Comparison of ENCODE assay signal across 8 mouse cellular contexts in the genomic region with DNA sequence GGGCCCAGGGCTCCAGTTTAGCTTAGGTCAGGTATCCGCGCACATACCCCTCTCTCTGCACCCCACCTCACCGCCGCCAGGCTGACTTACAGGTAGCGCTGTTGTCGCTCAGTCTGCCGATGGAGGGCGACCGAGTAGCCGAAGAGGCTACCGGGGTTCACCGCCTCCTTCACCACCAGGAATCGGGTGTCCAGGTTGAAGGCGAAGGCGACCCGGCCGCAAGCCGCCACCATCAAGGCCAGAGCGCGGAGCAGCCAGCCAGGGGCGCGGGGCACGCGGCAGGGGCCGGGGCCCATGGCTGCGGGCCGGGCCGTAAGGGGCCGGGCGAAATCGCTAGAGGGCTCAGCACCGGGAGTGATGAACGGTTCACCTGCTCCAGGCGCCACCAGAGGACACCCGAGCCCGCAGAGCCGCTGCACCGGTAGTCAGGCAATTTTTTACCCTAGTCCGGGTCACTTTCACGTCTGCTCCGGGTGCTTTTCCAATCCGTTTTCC. TPM values are rescaled to one million over a fixed set of nuclear protein-coding genes. Genes with fewer than 3 reads are reported as not detected.
A peak's percentile ranks its signal among the peaks of the same experiment; 100 is the strongest.
DNase-seq lines count a peak whose midpoint lies in the region; ATAC-seq lines count a peak whose summit lies in the region.

No protein-coding gene starts in this region.

- no peaks in the 10 kb centered on the region for H3K27me3 ChIP-seq in intestine, embryonic 15.5 days (replicated peaks)
- peaks cover 88% of the 10 kb centered on the region for H3K27me3 ChIP-seq in limb, embryonic 12.5 days
- H3K27me3 ChIP-seq in midbrain, embryonic 13.5 days: peaks cover 65% of the 10 kb centered on the region
- no peaks in the 10 kb centered on the region for H3K27me3 ChIP-seq in splenic B cell, adult 2 months (ENCODE audit: control insufficient read depth, insufficient read depth, low read length, poor library complexity, severe bottlenecking)

- peak overlapping the region; percentile 92 for H3K27ac ChIP-seq in intestine, embryonic 15.5 days
- H3K27ac ChIP-seq in limb, embryonic 12.5 days: no peak overlapping the region
- H3K27ac ChIP-seq in midbrain, embryonic 13.5 days: peak overlapping the region; percentile 71

- under 1% methylated on average over 42 of the region's 42 CpGs for WGBS in intestine, embryonic 15.5 days
- under 1% methylated on average over 40 of the region's 42 CpGs for WGBS in limb, embryonic 12.5 days
- under 1% methylated on average over 41 of the region's 42 CpGs for WGBS in midbrain, embryonic 13.5 days

- peak overlapping the region; percentile 69 for H3K4me3 ChIP-seq in intestine, embryonic 15.5 days (replicated peaks)
- peak overlapping the region; percentile 60 for H3K4me3 ChIP-seq in limb, embryonic 12.5 days (replicated peaks)
- H3K4me3 ChIP-seq in midbrain, embryonic 13.5 days (replicated peaks): peak overlapping the region; percentile 62

- H3K9me3 ChIP-seq in intestine, embryonic 15.5 days: no peaks in the 10 kb centered on the region
- no peaks in the 10 kb centered on the region for H3K9me3 ChIP-seq in limb, embryonic 12.5 days
- H3K9me3 ChIP-seq in midbrain, embryonic 13.5 days: no peaks in the 10 kb centered on the region

- H3K9ac ChIP-seq in intestine, embryonic 15.5 days: peak overlapping the region; percentile 75
- H3K9ac ChIP-seq in limb, embryonic 12.5 days (replicated peaks): peak overlapping the region; percentile 60
- H3K9ac ChIP-seq in midbrain, embryonic 13.5 days (replicated peaks): peak overlapping the region; percentile 79

- peaks cover 62% of the 10 kb centered on the region for H3K4me1 ChIP-seq in intestine, embryonic 15.5 days (replicated peaks)
- peaks cover 21% of the 10 kb centered on the region for H3K4me1 ChIP-seq in limb, embryonic 12.5 days (replicated peaks)
- peaks cover 34% of the 10 kb centered on the region for H3K4me1 ChIP-seq in midbrain, embryonic 13.5 days (replicated peaks)

- peak; percentile 30 for DNase-seq in layer of hippocampus, adult 11-12 months (ENCODE audit: low spot score)
- DNase-seq in layer of hippocampus, adult 9-10 months (ENCODE audit: low spot score): no peak
- DNase-seq in cerebellum, adult 8-10 months: peak; percentile 75
- DNase-seq in frontal cortex, postnatal 25 days (ENCODE audit: low spot score in 2 of 2): peak; percentile 33 to 34
- peak; percentile 72 for DNase-seq in splenic B cell, adult 2 months (ENCODE audit: low read depth, low spot score)

- H3K36me3 ChIP-seq in intestine, embryonic 15.5 days: no peaks in the 10 kb centered on the region
- no peaks in the 10 kb centered on the region for H3K36me3 ChIP-seq in limb, embryonic 12.5 days
- H3K36me3 ChIP-seq in midbrain, embryonic 13.5 days: no peaks in the 10 kb centered on the region
- H3K36me3 ChIP-seq in splenic B cell, adult 2 months (ENCODE audit: control insufficient read depth, insufficient read depth, low read length, poor library complexity, severe bottlenecking): no peaks in the 10 kb centered on the region

- ATAC-seq in intestine, embryonic 15.5 days: peak; percentile 50
- ATAC-seq in limb, embryonic 12.5 days (ENCODE audit: insufficient number of reproducible peaks, insufficient read depth, low FRiP score, low TSS enrichment, low read depth): peak; percentile 39; the same call in 1 of the 2 replicates
- ATAC-seq in midbrain, embryonic 13.5 days: peak; percentile 75

- H3K4me2 ChIP-seq in intestine, embryonic 15.5 days (replicated peaks): peak overlapping the region; percentile 90
- peak overlapping the region; percentile 96 for H3K4me2 ChIP-seq in limb, embryonic 12.5 days
- peak overlapping the region; percentile 81 for H3K4me2 ChIP-seq in midbrain, embryonic 13.5 days (replicated peaks)

RNA-seq across cellular contexts. Expression of gene Itga3, which starts 0.5 kb away (rescaled TPM):
- polyA plus RNA-seq in intestine, embryonic 15.5 days (2015; fragmentation: Nextera tagmentation; extraction: Ambion mirVana): 32.8 and 35.6 TPM in 2 replicates
- 7.7 and 7.9 TPM in 2 replicates for polyA plus RNA-seq in limb, embryonic 12.5 days (2016; fragmentation: Nextera tagmentation; extraction: Ambion mirVana)
- 6.6 and 8.8 TPM in 2 replicates for polyA plus RNA-seq in midbrain, embryonic 13.5 days (2015; fragmentation: Nextera tagmentation; extraction: Ambion mirVana)

RNA-seq across cellular contexts. Expression of gene Pdk2, which starts 34.9 kb away (rescaled TPM):
- 30.8 and 31.2 TPM in 2 replicates for polyA plus RNA-seq in intestine, embryonic 15.5 days (2015; fragmentation: Nextera tagmentation; extraction: Ambion mirVana)
- 21.9 and 22.4 TPM in 2 replicates for polyA plus RNA-seq in limb, embryonic 12.5 days (2016; fragmentation: Nextera tagmentation; extraction: Ambion mirVana)
- polyA plus RNA-seq in midbrain, embryonic 13.5 days (2015; fragmentation: Nextera tagmentation; extraction: Ambion mirVana): 21.4 and 24.7 TPM in 2 replicates

RNA-seq across cellular contexts. Expression of gene Dlx3, which starts 43.8 kb away (rescaled TPM):
- 0.60 and 0.88 TPM in 2 replicates for polyA plus RNA-seq in intestine, embryonic 15.5 days (2015; fragmentation: Nextera tagmentation; extraction: Ambion mirVana)
- 8.4 and 9.9 TPM in 2 replicates for polyA plus RNA-seq in limb, embryonic 12.5 days (2016; fragmentation: Nextera tagmentation; extraction: Ambion mirVana)
- polyA plus RNA-seq in midbrain, embryonic 13.5 days (2015; fragmentation: Nextera tagmentation; extraction: Ambion mirVana): 0.27 and 0.30 TPM in 2 replicates
